Mouse (Mus musculus) heart, embryonic 16.5 days (tissue): ENCODE data around the gene S100a5. TPM values are rescaled to one million over a fixed set of nuclear protein-coding genes. Genes with fewer than 3 reads are reported as not detected.

ENCODE experiments used
- ATAC-seq: fragments of 200-750 bp; cut with Nextera tagmentation; replicated peaks from 2 replicates; pipeline ENCODE4 v1.8.0; 2017; ENCODE audit warnings: moderate number of reproducible peaks; ENCODE audit not compliant: insufficient read depth, low FRiP score; ENCODE audit errors: extremely low read depth
- H3K27ac ChIP-seq: fragments of 300-500 bp; sonication (generic); 2 replicates; pipeline ENCODE4 v1.5.1; 2014; ENCODE audit warnings: mild to moderate bottlenecking, low read length, control low read depth, moderate library complexity
- H3K27me3 ChIP-seq: fragments of 300-500 bp; sonication (generic); 2 replicates; pipeline ENCODE4 v1.6.1; 2014; ENCODE audit warnings: low read length, mixed read lengths; ENCODE audit not compliant: control insufficient read depth, insufficient read depth
- H3K36me3 ChIP-seq: fragments of 300-500 bp; sonication (generic); 2 replicates; pipeline ENCODE4 v1.6.1; 2014; ENCODE audit not compliant: control insufficient read depth, insufficient read depth
- H3K4me1 ChIP-seq: fragments of 300-500 bp; sonication (generic); 2 replicates; pipeline ENCODE4 v1.6.1; 2014; ENCODE audit warnings: low read length, mixed read lengths; ENCODE audit not compliant: control insufficient read depth, insufficient read depth
- H3K4me2 ChIP-seq: fragments of 300-500 bp; sonication (generic); 2 replicates; pipeline ENCODE4 v1.6.1; 2014; ENCODE audit warnings: low read depth, mild to moderate bottlenecking, control low read depth, low read length
- H3K4me3 ChIP-seq: fragments of 300-500 bp; sonication (generic); 2 replicates; pipeline ENCODE4 v1.5.1; 2014; ENCODE audit warnings: mild to moderate bottlenecking, control low read depth, low read length
- H3K9ac ChIP-seq: fragments of 300-500 bp; sonication (generic); 2 replicates; pipeline ENCODE4 v1.6.1; 2014; ENCODE audit warnings: low read length, control low read depth
- H3K9me3 ChIP-seq: fragments of 300-500 bp; sonication (generic); replicated peaks from 2 replicates; pipeline ENCODE4 v1.6.1; 2016; ENCODE audit warnings: low read length; ENCODE audit not compliant: control insufficient read depth
- WGBS: fragments of 180-500 bp; shearing (Covaris S2); extraction: QIAGEN DNeasy Blood & Tissue Kit; methylation state at CpG from one replicate; pipeline ENCODE4 v1.1.7; 2014; 5-methylcytosine and 5-hydroxymethylcytosine counted together
- polyA plus RNA-seq: library from polyadenylated mRNA; unstranded; fragments of >200 nt; fragmentation: Nextera tagmentation; extraction: Ambion mirVana; gene quantifications from 2 replicates; pipeline ENCODE4 v1.2.1, GENCODE M21; 2015

S100a5 gene
- polyA plus RNA-seq, 1 experiment from 2014 or later: not detected

GRCm38 (mm10) chr3:90614148-90614530 lies 5.8 kb downstream of the S100a5 start:
- Histone ChIP-seq H3K4me3 (no peak overlapping the region), H3K27ac (no peak overlapping the region), H3K4me1 (peaks cover 10% of the 10 kb centered on the region), H3K4me2 (peak overlapping the region; percentile 4; the same call in 1 of the 2 replicates), H3K9ac (no peak overlapping the region), H3K36me3 (no peaks in the 10 kb centered on the region), H3K9me3 (no peaks in the 10 kb centered on the region), H3K27me3 (no peaks in the 10 kb centered on the region)
- no peak for ATAC-seq
- WGBS: 82% methylated on average over 6 of the region's 6 CpGs

- Histone ChIP-seq H3K4me3 (no peak overlapping the region), H3K27me3 (no peaks in the 10 kb centered on the region), H3K4me1 (peaks cover 10% of the 10 kb centered on the region), H3K9ac (no peak overlapping the region), H3K27ac (no peak overlapping the region), H3K4me2 (peak overlapping the region; percentile 43; the same call in 1 of the 2 replicates), H3K9me3 (no peaks in the 10 kb centered on the region), H3K36me3 (no peaks in the 10 kb centered on the region)
- WGBS: 76% methylated on average over 11 of the region's 11 CpGs
- ATAC-seq: no peak
Observed at GRCm38 (mm10) chr3:90614611-90615251, 6.4 kb downstream of the S100a5 start.

GRCm38 (mm10) chr3:90615415-90615814 lies 7.1 kb downstream of the S100a5 start:
- Histone ChIP-seq H3K27ac (no peak overlapping the region), H3K4me2 (peak overlapping the region; percentile 43), H3K9me3 (no peaks in the 10 kb centered on the region), H3K9ac (no peak overlapping the region), H3K4me3 (no peak overlapping the region; the same call in 1 of the 2 replicates), H3K36me3 (no peaks in the 10 kb centered on the region), H3K4me1 (peaks cover 10% of the 10 kb centered on the region), H3K27me3 (no peaks in the 10 kb centered on the region)
- peak; percentile 57 for ATAC-seq
- WGBS: 6% methylated on average over 7 of the region's 7 CpGs

- Histone ChIP-seq H3K27me3 (no peaks in the 10 kb centered on the region), H3K9ac (no peak overlapping the region), H3K36me3 (no peaks in the 10 kb centered on the region), H3K4me3 (no peak overlapping the region), H3K4me2 (peak overlapping the region; percentile 43; the same call in 1 of the 2 replicates), H3K9me3 (no peaks in the 10 kb centered on the region), H3K4me1 (peaks cover 10% of the 10 kb centered on the region), H3K27ac (no peak overlapping the region)
- no peak for ATAC-seq
- WGBS: 67% methylated on average over 1 of the region's 1 CpGs
Observed at GRCm38 (mm10) chr3:90615911-90616310, 7.6 kb downstream of the S100a5 start.

- no peak overlapping the region for H3K4me2 ChIP-seq
- no peaks in the 10 kb centered on the region for H3K27me3 ChIP-seq
- WGBS: 23% methylated on average over 1 of the region's 1 CpGs
- no peak overlapping the region for H3K4me3 ChIP-seq
- no peak for ATAC-seq
- H3K9me3 ChIP-seq: no peaks in the 10 kb centered on the region
- H3K9ac ChIP-seq: no peak overlapping the region
- H3K36me3 ChIP-seq: no peaks in the 10 kb centered on the region
- no peak overlapping the region for H3K27ac ChIP-seq
- peaks cover 10% of the 10 kb centered on the region for H3K4me1 ChIP-seq
Observed at GRCm38 (mm10) chr3:90617586-90617985, 9.3 kb downstream of the S100a5 start.

GRCm38 (mm10) chr3:90621552-90621951 lies 13.2 kb downstream of the S100a5 start:
- Histone ChIP-seq H3K9me3 (no peaks in the 10 kb centered on the region), H3K4me1 (peaks cover 5% of the 10 kb centered on the region), H3K27me3 (no peaks in the 10 kb centered on the region), H3K27ac (no peak overlapping the region), H3K36me3 (no peaks in the 10 kb centered on the region), H3K4me3 (no peak overlapping the region), H3K9ac (no peak overlapping the region), H3K4me2 (no peak overlapping the region)
- WGBS: 38% methylated on average over 7 of the region's 7 CpGs
- ATAC-seq: no peak

- Histone ChIP-seq H3K36me3 (no peaks in the 10 kb centered on the region), H3K27me3 (no peaks in the 10 kb centered on the region), H3K4me3 (no peak overlapping the region), H3K27ac (no peak overlapping the region), H3K9me3 (no peaks in the 10 kb centered on the region), H3K4me1 (peaks cover 5% of the 10 kb centered on the region), H3K9ac (no peak overlapping the region), H3K4me2 (no peak overlapping the region)
- WGBS: 26% methylated on average over 2 of the region's 2 CpGs
- ATAC-seq: no peak; the same call in 1 of the 2 replicates
Observed at GRCm38 (mm10) chr3:90623435-90624071, 15.2 kb downstream of the S100a5 start.

- H3K9ac ChIP-seq: no peak overlapping the region
- no peak overlapping the region for H3K4me2 ChIP-seq
- no peak for ATAC-seq
- H3K4me3 ChIP-seq: no peak overlapping the region
- H3K4me1 ChIP-seq: peaks cover 5% of the 10 kb centered on the region
- H3K27me3 ChIP-seq: no peaks in the 10 kb centered on the region
- H3K9me3 ChIP-seq: no peaks in the 10 kb centered on the region
- H3K27ac ChIP-seq: no peak overlapping the region
- WGBS: 79% methylated on average over 5 of the region's 5 CpGs
- no peaks in the 10 kb centered on the region for H3K36me3 ChIP-seq
Observed at GRCm38 (mm10) chr3:90625496-90625895, 17.2 kb downstream of the S100a5 start.

- Histone ChIP-seq H3K27ac (no peak overlapping the region), H3K36me3 (no peaks in the 10 kb centered on the region), H3K27me3 (no peaks in the 10 kb centered on the region), H3K4me2 (no peak overlapping the region), H3K4me3 (no peak overlapping the region), H3K4me1 (peaks cover 5% of the 10 kb centered on the region), H3K9me3 (no peaks in the 10 kb centered on the region), H3K9ac (no peak overlapping the region)
- 65% methylated on average over 9 of the region's 9 CpGs for WGBS
- ATAC-seq: no peak
Observed at GRCm38 (mm10) chr3:90626266-90627021, 18.1 kb downstream of the S100a5 start.
